Mouse (Mus musculus) Patski (cell line): ENCODE measurements at regions not wholly inside any gene's neighbourhood (a gene's known extent, or its start where the extent isn't known, plus 50 kb on each side); places are given as distances from the start of the nearest gene placed in this dataset.
"Not testable (repeated sequence)": the region's sequence is repeated elsewhere in the genome, so short reads cannot be mapped to it uniquely, and the experiment has no call there.

ENCODE experiments used
- ATAC-seq: fragments of 100-300 bp; one replicate; pipeline ENCODE4 v1.8.0; 2021
- CTCF ChIA-PET: fragments of 350-600 bp; sonication (Branson Sonifier 250); formaldehyde crosslinking; loops from one replicate; lab custom pipeline; 2022; ENCODE audit warnings: inconsistent platforms; lab: Charles Lee
- POLR2A ChIA-PET: fragments of 350-600 bp; sonication (Branson Sonifier 250); formaldehyde crosslinking; loops from one replicate; lab custom pipeline; 2022; ENCODE audit warnings: antibody characterized with exemption, inconsistent platforms; lab: Charles Lee
- DNase-seq: peaks from one replicate; pipeline ENCODE4 v3.0.0-alpha.2; 2011; ENCODE audit warnings: low read depth, low spot score
- H3K27me3 ChIP-seq: fragments of 371-371 bp; one replicate; pipeline ENCODE4 v1.5.1; 2021
- CTCF ChIP-seq: fragments of 100-300 bp; IDR thresholded peaks from one replicate; pipeline ENCODE4 v1.5.1; 2021
- in situ Hi-C: fragments of 300-500 bp; cut with MboI; formaldehyde crosslinking; loops from 3 replicates; pipeline ENCODE4 v1.11.1; 2018; ENCODE audit warnings: low pct_unique_long_range_greater_than_20kb, mixed read lengths

GRCm38 (mm10) chr6:9498921-9499320, 550.7 kb downstream of the Nxph1 start:
- DNase-seq (no peak), ATAC-seq (no peak)
- ChIA-PET CTCF (no interaction called here), POLR2A (no interaction called here)
- no peaks in the 10 kb centered on the region for H3K27me3 ChIP-seq
- no peak for TF ChIP-seq CTCF
- in situ Hi-C loops: no loop called here

- DNase-seq (no peak), ATAC-seq (no peak)
- no peak for TF ChIP-seq CTCF
- in situ Hi-C loops: no loop called here
- CTCF ChIA-PET: no interaction called here
- peaks cover 2% of the 10 kb centered on the region for H3K27me3 ChIP-seq
- POLR2A ChIA-PET: interaction anchor here (0.7 kb wide), 1 partner anchor 405 kb away, joined by 4 read pairs; no protein-coding TSS in a partner anchor
Measured at GRCm38 (mm10) chr6:9534395-9534794, 586.2 kb downstream of the Nxph1 start.

- in situ Hi-C loops: no loop called here
Measured at GRCm38 (mm10) chr6:9538737-9539136, 590.5 kb downstream of the Nxph1 start.

GRCm38 (mm10) chr6:9550096-9550939, 602.1 kb downstream of the Nxph1 start:
- DNase-seq: no peak
- no peak for ATAC-seq
- in situ Hi-C loops: no loop called here
- POLR2A ChIA-PET: no interaction called here
- CTCF ChIA-PET: no interaction called here
- no peak for TF ChIP-seq CTCF
- no peaks in the 10 kb centered on the region for H3K27me3 ChIP-seq

More at GRCm38 (mm10) chr6:9538737-9539136, 590.5 kb downstream of the Nxph1 start:
- ChIA-PET POLR2A (no interaction called here), CTCF (no interaction called here)
- no peak for TF ChIP-seq CTCF
- DNase-seq (no peak), ATAC-seq (no peak)
- peaks cover 2% of the 10 kb centered on the region for H3K27me3 ChIP-seq

- CTCF ChIA-PET: no interaction called here
- peaks cover 3% of the 10 kb centered on the region for H3K27me3 ChIP-seq
- POLR2A ChIA-PET: no interaction called here
- no peak for ATAC-seq
- in situ Hi-C loops: no loop called here
- no peak for DNase-seq
- no peak for TF ChIP-seq CTCF
Measured at GRCm38 (mm10) chr6:9563290-9564044, 615.2 kb downstream of the Nxph1 start.

GRCm38 (mm10) chr6:9571787-9572186, 623.6 kb downstream of the Nxph1 start:
- DNase-seq: no peak
- ChIA-PET CTCF (no interaction called here), POLR2A (no interaction called here)
- H3K27me3 ChIP-seq: no peaks in the 10 kb centered on the region
- no peak for ATAC-seq
- in situ Hi-C loops: no loop called here
- TF ChIP-seq CTCF: no peak

GRCm38 (mm10) chr6:9593391-9593790, 645.2 kb downstream of the Nxph1 start:
- ChIA-PET POLR2A (no interaction called here), CTCF (no interaction called here)
- in situ Hi-C loops: no loop called here
- ATAC-seq (no peak), DNase-seq (no peak)
- no peak for TF ChIP-seq CTCF
- no peaks in the 10 kb centered on the region for H3K27me3 ChIP-seq

GRCm38 (mm10) chr6:9599418-9599817, 651.2 kb downstream of the Nxph1 start:
- POLR2A ChIA-PET: no interaction called here
- CTCF ChIA-PET: no interaction called here
- H3K27me3 ChIP-seq: no peaks in the 10 kb centered on the region
- DNase-seq: no peak
- in situ Hi-C loops: no loop called here
- no peak for ATAC-seq
- TF ChIP-seq CTCF: no peak

GRCm38 (mm10) chr6:9633931-9634330, 685.7 kb downstream of the Nxph1 start:
- no peaks in the 10 kb centered on the region for H3K27me3 ChIP-seq
- ChIA-PET POLR2A (no interaction called here), CTCF (no interaction called here)
- DNase-seq: no peak
- in situ Hi-C loops: no loop called here
- no peak for ATAC-seq
- TF ChIP-seq CTCF: no peak

GRCm38 (mm10) chr6:9643456-9643855, 695.2 kb downstream of the Nxph1 start:
- H3K27me3 ChIP-seq, ATAC-seq, in situ Hi-C loops, CTCF ChIA-PET, POLR2A ChIA-PET, DNase-seq: not testable (repeated sequence)

GRCm38 (mm10) chr6:9643926-9644325, 695.7 kb downstream of the Nxph1 start:
- in situ Hi-C loops, ATAC-seq: not testable (repeated sequence)
- CTCF ChIA-PET: interaction anchor here (1.0 kb wide), 1 partner anchor 10 kb away, joined by 3 read pairs; no protein-coding TSS in a partner anchor

More at GRCm38 (mm10) chr6:9643926-9644325, 695.7 kb downstream of the Nxph1 start:
- POLR2A ChIA-PET, H3K27me3 ChIP-seq, DNase-seq: not testable (repeated sequence)
